Mouse (Mus musculus) adrenal gland, postnatal 14 days (tissue): ENCODE results near the gene Tgm5. TPM values are rescaled to one million over a fixed set of nuclear protein-coding genes. Genes with fewer than 3 reads are reported as not detected.
A peak's percentile ranks its signal among the peaks of the same experiment; 100 is the strongest.
"Not testable (repeated sequence)": the region's sequence is repeated elsewhere in the genome, so short reads cannot be mapped to it uniquely, and the experiment has no call there.

Experiments
- DNase-seq: peaks from one replicate; pipeline ENCODE4 v3.0.0; 2021; ENCODE audit warnings: mixed read lengths
- total RNA-seq: library from RNA; stranded (reverse); gene quantifications from 2 replicates; pipeline ENCODE4 v1.2.3, GENCODE M21; 2021

The Tgm5 gene
- total RNA-seq, 1 experiment from 2014 or later = not detected

DNA sequence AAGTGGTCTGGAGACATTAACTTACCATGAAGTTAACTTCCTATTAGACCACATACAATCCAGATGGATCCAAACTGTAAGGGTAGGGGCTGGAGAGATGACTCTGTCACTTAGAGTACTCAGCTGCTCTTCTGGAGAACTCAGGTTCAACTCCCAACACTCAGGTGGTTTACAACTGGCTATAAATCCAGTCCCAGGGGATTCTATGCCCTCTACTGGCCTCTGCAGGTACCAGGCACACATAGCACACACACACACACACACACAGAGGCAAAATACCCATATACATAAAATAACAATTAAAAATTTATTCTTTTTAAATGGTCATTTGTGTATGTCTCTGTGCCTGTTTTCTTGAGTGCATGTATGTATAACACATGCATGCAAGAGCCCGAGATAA lies 46.3 kb downstream of the Tgm5 start:
- DNase-seq = no peak

DNA sequence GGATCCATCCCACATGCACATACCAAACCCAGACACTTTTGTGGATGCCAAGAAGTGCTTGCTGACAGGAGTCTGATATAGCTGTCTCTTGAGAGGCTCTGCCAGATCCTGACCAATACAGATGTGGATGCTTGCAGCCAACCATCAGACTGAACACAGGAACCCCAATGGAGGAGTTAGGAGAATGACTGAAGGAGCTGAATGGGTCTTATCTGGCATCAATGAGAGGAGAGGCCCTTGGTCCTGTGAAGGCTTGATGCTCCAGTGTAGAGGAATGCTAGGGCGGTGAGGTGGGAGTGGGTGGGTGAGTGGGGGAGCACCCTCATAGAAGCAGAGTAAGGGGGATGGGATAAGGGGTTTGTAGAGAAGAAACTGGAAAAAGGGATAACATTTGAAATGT lies 46.8 kb downstream of the Tgm5 start:
- not testable (repeated sequence) for DNase-seq

DNA sequence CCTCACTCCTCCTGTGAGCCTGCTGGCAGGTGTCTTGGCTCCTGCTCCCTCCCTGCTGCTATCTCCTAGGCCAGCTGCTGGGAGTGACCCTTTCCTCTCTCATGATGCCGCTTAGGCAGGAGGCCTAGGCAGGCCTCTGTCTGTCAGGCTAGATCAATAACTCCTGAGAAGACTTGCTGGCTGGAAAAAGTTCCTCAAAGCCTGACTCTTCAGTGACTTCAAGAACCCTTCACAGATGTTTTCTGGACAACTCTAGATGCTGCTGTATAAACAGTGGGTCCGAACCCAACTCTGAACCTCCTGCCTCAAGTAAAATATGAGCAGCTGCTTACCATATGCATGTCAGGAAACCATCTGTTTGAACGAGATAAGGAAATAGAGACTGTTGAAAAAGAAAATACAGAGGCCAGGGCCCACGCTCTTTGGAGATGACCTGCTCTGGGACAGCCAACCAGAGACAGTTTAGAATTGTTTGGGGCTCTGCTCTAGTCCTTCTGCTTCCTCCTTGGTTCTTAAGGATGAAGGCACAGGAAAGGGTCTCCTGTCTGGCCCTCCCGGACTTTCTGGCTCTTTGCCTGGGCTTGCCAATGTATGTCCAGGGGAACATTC lies 48.8 kb downstream of the Tgm5 start, which contains the start of gene Epb42:
Gene Epb42, minus strand, starts transcription at position 340 of the 609 bp plus-strand sequence.
- no peak for DNase-seq

DNA sequence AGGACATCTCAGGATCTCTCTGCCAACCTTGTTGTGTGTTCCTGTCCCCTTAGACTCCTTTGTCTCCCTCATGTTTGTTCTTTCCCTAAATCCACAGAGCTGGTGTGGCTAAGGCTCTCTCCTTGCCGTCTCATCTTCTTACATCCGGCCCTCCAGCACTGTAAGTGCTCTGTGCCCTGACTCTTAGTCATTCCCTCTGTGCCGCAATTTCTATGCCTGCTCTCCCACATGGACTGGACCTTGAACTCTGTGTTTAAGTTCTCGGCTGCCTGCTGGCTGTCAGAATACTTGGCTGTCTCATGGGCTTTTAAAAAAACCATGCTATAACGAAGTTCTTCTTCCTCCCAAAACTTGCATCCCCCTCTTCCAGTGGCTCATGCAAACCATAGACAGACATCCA lies 62.7 kb downstream of the Tgm5 start:
- peak; percentile 26 for DNase-seq

DNA sequence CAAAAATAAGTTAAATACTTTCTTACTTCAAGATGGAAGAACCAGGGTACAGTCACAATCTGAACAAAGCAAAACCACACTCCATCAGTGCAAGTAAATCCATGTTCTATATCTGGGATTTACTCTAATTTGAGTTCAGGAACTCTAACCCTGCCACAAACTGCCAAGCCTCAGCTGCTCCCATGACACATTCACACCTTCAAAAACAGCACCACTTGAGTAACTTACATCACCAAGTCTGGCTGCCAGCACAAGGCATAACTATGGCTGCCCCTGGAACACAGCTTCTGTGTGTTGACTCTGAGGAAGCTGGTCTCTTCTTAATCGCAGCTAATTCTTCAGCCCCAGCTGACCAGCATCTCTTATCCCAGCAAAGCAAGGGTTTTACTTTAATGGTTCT lies 68.5 kb downstream of the Tgm5 start:
- DNase-seq = no peak

DNA sequence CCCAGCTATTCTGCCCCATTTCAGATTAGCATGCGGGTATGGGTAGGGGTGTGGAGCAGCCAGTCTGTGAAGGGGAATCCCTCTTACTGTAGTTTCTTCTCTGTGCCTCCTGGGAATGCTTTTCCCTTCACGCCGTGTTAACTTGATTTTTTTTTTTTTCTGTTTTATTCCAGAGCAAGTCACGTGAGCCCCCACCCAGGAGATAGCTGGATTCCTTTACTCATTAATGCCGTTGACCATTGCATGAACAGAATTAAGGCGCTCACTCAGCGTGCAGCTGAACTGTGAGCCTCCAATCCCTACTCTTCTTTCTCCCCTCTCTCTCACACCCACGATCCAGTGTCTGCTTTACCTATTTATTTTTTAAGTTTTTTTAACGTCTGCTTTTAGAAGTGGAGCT lies 69.4 kb downstream of the Tgm5 start:
- no peak for DNase-seq

DNA sequence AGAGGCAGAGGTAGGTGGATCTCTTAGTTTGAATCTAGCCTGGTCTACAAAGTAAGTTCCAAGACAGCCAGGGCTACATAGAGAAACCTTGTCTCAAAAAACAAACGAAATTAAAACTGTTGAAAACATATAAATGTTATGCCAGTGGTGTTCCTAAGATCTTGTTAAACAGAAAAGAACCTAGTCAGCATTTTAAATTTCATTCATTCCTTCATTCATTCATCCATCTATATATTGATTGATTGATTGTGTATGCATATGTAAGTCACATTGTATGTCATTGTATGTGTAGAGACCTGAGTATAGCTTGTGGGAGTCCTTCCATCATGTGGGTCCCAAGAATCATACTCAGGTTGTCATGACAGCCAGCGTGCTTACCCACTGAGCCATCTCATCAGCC lies 70.1 kb downstream of the Tgm5 start:
- DNase-seq = no peak

DNA sequence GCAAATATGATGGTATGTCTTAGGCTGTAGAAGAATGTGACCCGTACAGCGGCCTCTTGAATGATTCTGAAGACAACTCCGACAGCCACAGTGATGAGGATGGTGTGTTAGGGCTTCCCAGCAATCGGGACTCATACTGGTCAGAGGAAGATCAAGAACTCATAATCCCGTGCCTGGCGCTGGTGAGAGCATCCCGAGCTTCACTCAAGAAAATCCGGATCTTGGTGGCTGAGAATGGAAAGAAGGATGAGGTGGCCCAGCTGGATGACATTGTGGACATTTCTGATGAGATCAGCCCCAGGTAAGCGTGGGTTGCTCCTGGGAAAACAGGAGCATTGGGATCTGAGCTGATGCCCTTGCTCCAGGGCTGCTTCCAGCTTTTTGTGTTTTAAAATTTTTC lies 73.0 kb downstream of the Tgm5 start:
- DNase-seq = no peak

DNA sequence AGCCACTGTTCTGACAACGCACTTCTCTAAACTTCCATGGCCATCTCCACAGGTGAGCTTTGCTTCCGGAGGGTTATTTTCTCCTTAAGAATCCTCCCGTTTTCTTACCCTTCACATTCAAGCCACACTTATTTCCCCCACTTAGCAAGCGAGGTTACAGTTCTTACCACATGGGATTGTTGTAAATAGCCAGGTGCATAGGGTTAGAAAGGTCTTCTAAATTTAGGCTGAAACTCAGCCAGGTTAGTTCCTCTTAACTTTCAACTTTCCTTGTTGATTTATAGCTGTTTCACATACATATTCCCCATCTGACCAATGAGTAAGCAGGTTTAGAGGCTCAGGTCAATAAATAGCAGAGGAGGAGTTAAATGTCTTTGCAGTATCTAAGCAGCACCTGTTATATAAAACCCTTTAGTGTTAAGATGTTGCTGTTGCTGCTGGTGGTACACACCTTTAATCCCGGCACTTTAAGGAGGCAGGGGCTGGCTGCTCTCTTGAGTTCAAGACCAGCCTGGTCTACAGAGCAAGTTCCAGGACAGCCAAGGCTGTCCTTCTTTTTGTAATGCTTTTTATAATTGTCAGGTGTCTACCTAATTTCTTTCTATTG lies 76.5 kb downstream of the Tgm5 start:
- DNase-seq = no peak

DNA sequence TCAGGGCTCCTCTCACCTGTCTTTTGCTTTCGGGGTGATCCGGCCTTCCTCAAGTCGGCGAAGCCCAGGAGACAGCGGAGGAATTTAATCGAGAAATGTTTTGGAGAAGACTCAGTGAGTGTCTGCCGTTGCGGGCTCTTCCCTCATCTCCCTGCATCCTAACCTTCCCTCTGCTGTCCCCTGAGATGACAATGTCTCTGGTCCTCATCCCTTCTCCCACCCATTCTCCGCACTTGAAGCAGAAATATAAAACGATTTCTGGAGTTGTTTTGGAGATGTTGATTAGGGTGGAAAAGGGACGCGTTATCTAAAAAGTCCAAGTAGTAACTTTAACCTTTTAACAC lies 77.0 kb downstream of the Tgm5 start:
- DNase-seq = no peak

DNA sequence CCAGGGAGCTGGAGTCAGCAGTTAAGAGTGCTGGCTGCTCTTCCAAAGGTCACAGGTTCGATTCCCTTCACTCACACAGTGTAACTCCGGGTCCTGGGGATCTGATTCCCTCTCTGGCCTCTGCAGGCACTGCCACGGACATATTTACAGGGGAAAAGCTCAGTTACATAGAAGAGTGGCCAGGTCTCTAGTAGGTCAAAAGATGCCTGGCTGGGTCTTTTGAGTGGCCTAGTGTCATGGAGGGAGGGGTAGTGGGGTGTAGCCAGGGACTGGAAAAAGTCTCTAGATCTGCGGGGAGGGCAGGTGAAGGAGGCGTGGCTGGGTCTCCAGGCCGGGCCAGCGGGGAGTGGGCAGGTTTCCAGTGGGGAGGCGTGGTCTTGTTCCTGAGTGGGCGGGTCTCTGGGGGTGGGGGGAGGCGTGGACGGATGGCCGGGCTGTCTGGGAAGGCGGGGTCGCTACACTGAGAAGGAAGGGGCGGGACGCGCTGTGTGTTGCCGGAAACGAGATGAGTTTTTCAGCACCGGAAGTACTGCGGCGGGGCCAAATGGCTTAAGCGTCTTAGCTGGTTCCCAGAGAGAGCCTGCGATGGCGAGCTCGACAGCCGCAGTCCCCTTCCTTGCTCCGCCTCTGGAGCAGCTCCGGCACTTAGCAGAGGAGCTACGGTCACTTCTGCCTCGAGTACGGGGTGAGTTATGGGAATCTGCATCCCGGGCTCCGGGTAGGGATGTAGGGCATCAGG lies 77.5 kb downstream of the Tgm5 start, which contains the start of gene Ccndbp1:
Gene Ccndbp1, plus strand, starts transcription at position 479 of the 739 bp plus-strand sequence.
- DNase-seq = peak; percentile 97

DNA sequence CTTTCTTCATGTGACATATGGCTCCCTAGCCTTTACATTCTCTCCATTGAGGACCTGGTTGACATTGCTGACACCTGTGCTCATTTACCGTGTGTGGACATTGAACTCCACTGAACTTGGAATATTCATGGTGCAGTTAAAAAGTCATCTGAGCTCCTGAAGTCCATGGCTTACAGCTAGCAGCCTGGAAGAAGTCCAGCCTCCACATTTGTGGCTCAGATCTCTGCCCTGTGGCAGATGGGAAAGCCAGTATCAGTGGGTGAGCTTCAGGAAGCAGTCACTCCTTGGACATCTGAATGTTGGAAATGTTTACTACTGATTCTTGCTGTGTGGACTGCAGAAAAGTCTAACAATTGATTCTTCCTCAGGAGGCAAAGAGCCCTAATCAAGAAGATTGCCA lies 78.7 kb downstream of the Tgm5 start:
- no peak for DNase-seq

DNA sequence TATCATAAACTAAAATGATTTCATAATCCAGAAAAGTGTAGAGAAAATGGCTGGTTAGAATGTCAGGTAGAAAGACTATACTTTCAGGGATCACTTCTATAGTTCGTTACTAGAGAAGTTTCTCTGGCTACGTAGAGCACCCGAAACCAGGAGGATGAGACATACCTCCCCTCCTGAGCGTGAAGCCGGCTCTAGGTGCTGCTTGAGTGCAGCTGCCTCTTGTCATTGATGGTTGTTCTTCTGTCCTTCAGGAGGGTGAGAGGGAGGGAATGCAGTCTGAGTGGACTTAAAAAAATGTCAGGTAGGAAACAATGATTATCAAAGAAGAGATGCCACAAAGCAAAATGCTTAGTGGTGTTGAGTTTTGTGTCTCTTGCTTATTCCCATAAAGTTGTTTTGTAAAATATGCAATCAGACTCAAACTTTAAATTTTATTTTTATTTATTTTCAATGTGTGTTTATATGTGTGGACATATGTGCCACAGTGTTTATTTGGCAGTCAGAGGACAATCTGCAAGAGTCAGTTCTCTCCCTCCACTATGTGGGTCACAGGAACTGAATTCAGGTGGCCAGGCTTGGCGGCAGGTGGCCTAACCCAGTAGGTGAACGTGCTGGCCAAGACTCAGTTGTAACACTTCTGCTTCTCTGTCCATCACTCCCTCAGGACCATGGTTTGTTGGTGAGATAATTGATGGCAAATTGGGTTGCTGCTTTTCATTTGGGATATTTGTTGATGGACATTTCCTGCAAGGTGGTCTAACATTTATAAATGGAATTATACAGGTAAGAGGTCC lies 81.4 kb downstream of the Tgm5 start:
- DNase-seq = no peak

DNA sequence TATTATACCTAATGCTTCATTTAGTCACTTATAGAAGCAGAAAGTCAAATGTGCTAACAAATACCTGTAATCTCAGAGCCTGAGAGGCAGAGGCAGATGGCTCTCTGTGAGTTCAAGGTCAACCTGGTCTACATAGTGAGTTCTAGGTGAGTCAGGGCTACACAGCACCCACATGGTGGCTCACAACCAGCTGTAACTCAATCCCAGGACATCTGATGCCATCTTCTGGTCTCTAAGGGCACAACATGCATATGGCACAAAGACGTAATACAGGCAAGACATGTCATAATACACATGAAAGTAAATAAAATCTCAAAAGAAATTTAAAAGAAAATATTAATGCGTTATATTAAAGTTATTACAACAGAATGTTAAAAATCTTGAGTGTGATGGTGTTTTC lies 82.1 kb downstream of the Tgm5 start:
- DNase-seq = peak; percentile 23

DNA sequence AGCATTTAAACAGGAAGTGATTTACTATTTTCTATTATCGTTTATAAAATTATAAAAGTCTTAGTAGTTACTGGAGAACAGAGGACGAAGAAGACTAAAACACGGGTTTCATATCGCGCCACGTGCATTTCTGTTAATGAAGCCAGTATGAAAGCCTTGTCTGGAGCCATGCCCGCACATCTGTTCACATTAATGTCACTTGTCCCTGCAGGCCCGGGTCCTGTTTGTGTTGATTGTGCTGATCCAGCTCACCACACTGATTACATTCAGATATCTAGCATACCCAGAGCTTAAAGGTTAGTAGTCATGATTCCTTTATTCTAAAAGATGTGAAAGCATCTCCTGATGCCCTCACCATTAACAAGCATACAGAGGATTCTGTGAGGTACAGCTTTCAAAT lies 86.8 kb downstream of the Tgm5 start:
- DNase-seq = no peak

DNA sequence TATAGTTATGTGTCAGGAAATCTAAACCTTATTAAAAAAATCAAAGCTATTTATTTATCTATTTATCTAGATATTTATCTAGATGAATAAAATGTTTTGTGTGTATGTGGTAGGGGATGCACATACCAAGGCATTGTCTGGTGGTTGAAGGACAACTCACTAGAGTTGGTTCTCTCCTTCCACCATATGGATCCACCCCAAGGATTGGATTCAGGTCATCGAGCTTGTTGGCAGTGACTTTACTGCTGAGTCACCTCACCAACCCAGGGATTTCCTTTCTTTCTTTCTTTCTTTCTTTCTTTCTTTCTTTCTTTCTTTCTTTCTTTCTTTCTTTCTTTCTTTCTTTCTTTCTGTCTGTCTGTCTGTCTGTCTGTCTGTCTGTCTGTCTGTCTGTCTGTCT lies 89.0 kb downstream of the Tgm5 start:
- not testable (repeated sequence) for DNase-seq

Other genes with a start within 250 kb of the Tgm5 start
- gene Cdan1, start 235.7 kb downstream of the Tgm5 start, total RNA-seq = 15.8 and 18.1 TPM in 2 replicates
- gene Ttbk2, start 235.2 kb downstream of the Tgm5 start, total RNA-seq = 11.3 and 11.7 TPM in 2 replicates
- gene Ubr1, start 115.1 kb downstream of the Tgm5 start, total RNA-seq = 32.0 and 35.0 TPM in 2 replicates
- 8.1 and 11.2 TPM in 2 replicates for gene Tmem62, start 108.8 kb downstream of the Tgm5 start, total RNA-seq
- gene Ccndbp1, start 77.4 kb downstream of the Tgm5 start, total RNA-seq = 39.3 and 48.9 TPM in 2 replicates
- 2.0 and 10.3 TPM in 2 replicates for gene Epb42, start 48.8 kb downstream of the Tgm5 start, total RNA-seq
- gene Tgm7, start 24.0 kb upstream of the Tgm5 start, total RNA-seq = not detected in 2 replicates
- 17.1 and 20.1 TPM in 2 replicates for gene Adal, start 54.6 kb upstream of the Tgm5 start, total RNA-seq
- 10.1 and 11.5 TPM in 2 replicates for gene Lcmt2, start 54.8 kb upstream of the Tgm5 start, total RNA-seq
- 31.3 and 34.7 TPM in 2 replicates for gene Tubgcp4, start 84.8 kb upstream of the Tgm5 start, total RNA-seq
- 15.7 and 17.5 TPM in 2 replicates for gene Zscan29, start 85.3 kb upstream of the Tgm5 start, total RNA-seq
- 58.6 and 59.9 TPM in 2 replicates for gene Trp53bp1, start 185.6 kb upstream of the Tgm5 start, total RNA-seq
- gene Map1a, start 203.8 kb upstream of the Tgm5 start, total RNA-seq = 5.1 and 12.0 TPM in 2 replicates